Mouse (Mus musculus) heart, postnatal 14 days (tissue): ENCODE measurements at regions not wholly inside any gene's neighbourhood (a gene's known extent, or its start where the extent isn't known, plus 50 kb on each side); places are given as distances from the start of the nearest gene placed in this dataset.

Experiments used
- DNase-seq, 2 experiments: peaks; one replicate each; pipeline ENCODE4 v3.0.0; 2021 to 2022
- intact Hi-C: fragments of 180-260 bp; cut with DNase I; formaldehyde crosslinking; loops from one replicate; pipeline ENCODE4 v1.15.1; 2025

DNA sequence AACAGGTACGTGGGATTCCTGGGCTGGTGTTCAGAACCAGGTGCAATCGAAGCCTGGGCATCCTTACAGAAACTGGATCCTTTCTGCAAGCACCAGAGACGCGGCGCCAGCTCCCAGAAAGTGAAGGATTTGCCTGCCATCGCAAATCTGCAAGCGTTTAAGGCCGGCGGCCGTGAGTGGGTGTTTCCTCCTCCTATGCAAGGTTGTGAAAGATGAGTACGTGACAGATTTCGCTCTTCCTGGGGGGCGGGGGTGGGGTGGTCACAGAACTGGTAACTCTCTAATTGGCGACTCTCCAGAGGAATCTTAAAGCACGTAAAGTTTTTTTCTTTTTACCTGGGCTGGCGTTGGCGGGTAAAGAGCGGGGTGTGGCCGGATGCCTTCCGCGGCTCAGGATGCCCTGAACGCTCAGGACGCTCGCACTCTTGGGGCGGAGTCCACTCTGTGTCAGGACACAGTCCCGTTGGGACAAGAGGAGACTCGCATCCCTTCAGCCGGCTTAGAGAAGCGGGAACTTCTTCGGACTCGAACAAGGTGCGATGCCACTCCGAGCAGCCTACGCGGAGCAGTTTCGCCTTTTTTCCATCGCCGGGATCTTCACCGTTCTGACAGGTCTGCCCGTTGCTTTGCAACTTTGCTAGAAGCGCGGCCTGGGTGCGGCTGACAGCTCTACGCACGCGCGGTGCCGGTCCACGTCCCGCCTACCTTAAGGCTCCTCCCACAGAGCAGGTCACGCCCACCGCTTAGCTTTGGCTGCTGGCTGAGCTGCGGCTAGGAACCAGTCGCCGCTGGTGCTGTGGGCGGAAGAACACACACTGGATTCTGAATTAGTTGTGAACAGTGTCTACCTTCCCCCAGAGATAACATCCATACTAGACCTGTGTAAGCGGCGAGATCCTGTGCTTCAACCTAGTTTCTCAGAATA lies 141.4 kb upstream of the Ccdc54 start:
- peak; percentile 90 to 95 for DNase-seq
- intact Hi-C loops: loop anchor here (2.0 to 10.0 kb wide), 2 partner anchors 202 to 1568 kb away; no protein-coding TSS in a partner anchor

DNA sequence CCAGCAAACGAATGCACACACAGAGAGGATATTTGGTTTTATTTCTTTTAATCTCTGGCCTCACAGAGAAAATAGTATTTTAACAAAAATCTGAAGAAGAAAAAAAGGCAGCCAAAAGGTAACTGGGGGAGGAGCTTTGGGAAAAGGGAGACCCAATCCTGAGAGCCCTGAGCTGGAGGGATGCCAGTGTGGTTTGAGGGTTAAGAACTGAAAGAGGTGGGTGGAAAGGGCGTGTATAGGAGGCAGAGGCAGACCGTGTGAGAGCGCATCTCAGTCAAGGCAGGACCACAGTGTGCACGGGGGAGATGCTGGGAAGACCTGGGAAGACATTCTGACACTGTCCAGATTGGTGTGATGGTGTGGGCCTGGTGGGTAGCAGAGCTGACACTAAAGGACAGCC lies 138.4 kb upstream of the Ccdc54 start:
- intact Hi-C loops: no loop called here
- no peak for DNase-seq

DNA sequence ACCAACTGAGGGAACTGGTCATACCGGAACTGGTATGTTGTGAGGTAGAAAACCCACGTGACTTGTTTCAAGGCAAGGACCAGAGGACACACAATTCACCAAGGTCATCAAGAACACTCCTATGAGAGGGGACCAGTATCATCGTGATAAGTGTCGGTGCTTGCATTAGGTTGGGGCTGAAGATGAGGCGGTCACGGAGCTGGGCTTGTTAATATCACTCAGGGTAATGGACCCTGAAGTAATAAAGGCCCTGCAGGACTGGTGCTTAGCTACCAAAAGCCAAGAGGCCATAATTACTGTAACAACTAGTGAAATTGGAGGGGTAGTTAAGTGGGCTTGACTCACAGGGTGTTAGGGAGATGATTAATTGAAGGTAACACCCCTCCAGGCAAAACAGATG lies 132.2 kb upstream of the Ccdc54 start:
- intact Hi-C loops: no loop called here
- no peak for DNase-seq

DNA sequence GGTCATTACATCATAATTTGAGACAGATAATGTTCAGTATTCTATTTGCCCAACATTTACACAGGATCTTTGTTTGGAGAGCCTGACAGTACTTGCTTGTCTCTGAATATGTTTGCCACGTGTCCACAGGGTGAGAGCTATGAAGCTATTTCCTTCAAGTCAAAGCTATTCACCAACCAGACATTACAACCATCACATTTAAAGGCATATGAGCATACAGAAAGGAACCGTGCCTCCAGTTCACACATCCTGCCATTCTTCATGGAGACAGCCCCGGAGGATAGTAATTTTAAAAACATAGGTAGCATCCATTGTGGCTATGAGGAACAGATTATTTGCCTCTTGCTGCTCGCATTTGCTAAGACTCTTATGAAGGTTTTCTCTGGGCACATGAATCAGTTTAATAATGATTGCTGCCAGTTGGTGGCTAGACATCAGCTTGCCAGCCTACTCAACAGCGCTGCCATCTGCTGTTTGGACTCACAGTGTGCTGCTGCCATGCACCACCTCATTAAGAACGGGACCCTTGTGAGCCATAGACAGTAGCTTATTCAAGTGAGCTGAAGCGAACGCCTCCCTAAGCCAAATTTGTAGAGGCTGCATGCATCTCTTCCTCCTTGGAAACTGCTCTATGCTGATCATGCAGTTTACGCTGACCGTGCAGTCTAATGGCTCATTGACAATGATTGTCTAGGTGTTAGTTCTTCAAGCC lies 126.5 kb upstream of the Ccdc54 start:
- DNase-seq: no peak
- intact Hi-C loops: no loop called here

DNA sequence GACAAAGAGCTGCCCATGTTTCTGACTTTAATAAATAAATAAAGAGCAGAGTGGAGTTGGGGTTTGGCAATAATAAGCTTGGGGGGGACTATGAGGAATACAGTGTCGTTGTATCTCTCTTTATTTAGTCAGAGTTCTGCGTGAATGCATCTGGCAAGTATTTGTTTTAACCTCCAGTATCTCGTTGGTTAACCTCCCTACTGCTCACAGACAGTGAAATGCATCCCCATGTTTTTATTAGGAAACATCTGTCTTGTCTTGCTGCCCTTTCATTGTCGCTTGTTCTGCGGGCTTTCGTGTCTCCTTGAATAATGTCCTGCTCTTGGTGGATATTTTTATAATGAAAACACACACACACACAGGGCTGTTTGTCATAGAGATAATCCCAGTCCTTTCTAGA lies 118.8 kb upstream of the Ccdc54 start:
- intact Hi-C loops: no loop called here
- no peak for DNase-seq

DNA sequence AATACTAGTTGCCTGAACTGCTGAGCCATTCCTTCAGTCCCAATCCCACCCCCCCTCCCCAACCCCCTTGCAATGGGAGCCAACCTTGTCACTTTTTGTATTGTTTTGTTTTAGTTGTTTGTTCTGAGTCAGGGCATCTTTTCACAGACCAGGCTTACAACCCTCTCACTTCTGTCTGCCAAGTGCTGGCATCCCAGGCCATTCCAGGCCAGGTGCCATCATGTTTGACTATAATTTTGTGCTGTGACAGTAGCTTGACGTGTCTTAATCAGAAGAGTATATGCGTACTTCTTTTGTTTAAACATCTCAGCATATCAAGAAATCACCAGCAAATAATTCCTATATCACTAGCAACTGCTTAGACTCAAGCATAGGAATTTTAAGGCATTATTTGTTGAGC lies 117.0 kb upstream of the Ccdc54 start:
- no peak for DNase-seq
- intact Hi-C loops: no loop called here

DNA sequence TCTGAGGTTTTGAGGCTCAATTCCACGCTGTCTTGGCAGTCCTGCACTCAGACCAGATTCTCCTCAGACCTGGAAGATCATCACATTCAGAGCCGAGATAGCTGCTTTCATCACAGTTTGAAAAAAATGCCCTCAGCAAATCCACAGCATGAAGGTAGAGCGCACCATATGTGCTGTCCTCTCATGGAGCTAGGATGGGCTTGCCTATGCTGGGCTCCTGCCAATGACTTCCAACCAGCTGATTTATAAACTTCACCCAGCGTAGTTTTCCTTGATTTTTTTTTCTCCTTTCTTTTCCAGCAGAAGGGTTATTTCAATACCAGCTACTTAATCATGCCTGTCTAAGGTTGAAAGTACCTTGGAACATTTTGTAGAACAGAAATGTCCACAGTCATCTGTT lies 115.0 kb upstream of the Ccdc54 start:
- intact Hi-C loops: no loop called here
- DNase-seq: no peak

DNA sequence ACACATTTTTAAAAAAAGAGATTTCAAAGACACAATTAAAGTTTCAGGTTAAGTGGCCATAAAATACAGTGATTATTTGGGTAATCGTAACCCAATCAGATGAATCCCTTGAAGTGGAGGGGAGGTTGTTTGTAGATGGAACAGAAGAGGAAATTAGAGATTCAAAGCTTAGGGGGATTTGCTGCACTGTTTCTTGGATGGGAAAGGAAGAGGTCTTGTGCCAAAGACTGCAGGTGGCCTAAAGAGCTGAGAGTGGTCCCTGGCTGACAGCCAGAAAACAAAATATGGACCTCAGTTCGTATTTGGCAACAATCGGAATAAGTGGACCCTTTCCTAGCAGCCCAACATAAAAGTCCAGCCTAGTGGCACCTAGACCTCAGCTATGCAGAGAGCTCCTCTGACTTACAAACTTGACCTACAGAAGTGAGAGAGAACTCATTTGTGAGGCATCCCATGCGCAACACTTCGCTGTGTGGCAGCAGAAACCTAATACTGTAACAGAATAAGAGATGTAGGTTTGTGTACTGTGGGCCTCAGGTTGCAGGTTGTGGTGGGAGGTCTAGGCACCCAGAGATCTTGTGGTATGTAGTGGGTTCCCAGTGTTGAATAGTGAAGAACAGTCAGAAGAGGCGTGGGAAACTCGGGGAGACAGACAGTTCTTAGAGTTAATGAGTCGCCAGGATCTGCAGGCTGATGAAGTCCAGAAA lies 110.0 kb upstream of the Ccdc54 start:
- DNase-seq: no peak
- intact Hi-C loops: no loop called here

DNA sequence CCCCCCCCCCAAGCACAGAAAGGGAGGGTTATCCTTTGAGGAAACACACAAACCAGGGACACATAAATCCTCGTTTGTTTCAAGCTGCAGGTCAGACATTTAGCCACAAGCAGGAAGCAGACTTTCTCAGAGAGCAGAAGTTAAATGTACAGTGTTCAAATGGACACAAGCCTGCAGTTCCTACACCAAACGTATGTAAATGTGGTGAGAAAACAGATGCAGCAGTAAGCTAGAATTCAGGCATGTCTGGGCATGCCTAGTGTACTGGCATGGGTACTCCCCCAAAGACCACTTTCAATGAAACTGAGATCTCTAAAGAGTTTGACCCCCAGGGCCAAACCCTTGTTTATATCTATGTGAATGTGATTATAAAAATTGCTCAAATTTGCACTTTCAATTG lies 109.2 kb upstream of the Ccdc54 start:
- no peak for DNase-seq
- intact Hi-C loops: no loop called here

DNA sequence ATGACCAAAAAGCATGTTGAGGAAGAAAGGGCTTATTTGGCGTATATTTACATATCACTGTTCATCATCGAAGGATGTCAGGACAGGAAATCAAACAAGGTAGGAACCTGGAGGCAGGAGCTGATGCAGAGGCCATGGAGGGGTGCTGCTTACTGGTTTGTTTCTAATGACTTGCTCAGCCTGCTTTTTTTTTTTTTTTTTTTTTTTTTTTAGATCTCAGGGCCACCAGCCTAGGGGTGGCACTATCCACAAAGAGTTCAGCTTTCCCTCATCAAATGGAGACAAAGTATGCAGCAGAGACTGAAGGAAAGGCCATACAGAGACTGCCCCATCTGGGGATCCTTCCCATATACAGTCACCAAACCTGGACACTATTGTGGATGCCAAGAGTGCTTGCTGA lies 106.8 kb upstream of the Ccdc54 start:
- no peak for DNase-seq

DNA sequence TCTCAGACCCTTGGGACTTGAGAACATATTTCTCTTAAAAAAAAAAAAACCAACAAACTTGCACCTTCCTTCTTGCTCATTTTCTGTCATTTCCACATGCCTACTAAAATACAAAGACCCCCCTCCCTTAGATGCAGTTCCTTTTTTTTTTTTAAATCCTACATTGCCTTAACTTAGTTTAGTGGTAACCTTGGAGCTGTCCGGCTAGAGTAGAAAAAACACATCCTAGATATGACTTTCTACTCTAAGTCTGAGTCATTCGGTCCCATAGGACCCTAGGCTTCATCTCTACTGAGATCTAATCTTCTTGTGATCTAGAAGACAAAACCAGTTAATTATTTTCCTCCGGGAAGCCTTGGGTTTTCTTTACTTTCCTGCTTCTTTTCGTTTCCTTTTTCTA lies 105.1 kb upstream of the Ccdc54 start:
- intact Hi-C loops: no loop called here
- no peak for DNase-seq

More for the DNA sequence above, 106.8 kb upstream of the Ccdc54 start:
- intact Hi-C loops: no loop called here

DNA sequence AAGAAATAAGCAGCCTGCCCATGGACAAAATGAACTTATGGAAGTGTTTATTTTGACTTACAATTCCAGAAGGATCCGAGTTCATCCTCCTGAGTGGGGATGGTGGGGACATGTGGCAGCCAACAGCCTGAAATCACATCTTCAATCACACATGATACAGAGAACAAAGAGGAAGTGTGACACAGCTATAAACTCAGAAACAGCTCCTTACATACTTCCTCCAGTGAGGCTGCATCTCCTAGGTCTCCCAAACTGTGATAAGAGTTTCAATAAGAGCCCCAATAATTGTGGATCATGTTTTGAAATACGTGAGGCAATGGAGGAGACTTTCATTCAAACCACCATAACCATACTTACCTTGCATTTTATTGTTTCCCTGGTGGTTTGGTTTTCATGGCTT lies 103.1 kb upstream of the Ccdc54 start:
- no peak for DNase-seq
- intact Hi-C loops: no loop called here

DNA sequence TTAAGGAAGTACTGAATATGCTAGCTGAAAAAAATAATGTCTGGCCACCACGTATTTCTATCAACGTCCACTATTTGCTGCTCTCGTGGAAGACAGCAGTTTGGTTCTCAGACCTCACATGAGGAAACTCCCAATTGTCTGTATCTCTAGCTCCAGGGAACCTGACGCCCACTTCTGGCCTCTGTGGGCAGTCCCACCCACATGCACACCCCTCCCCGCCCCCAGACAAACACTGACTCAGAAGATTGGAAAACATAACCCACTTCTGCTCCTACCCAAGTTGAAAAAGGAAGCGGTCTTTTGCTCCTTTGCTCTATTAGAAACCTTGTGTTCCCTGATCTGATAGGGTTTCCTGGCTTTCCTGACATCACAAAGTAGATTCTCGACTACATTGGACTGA lies 99.9 kb upstream of the Ccdc54 start:
- no peak for DNase-seq
- intact Hi-C loops: no loop called here

DNA sequence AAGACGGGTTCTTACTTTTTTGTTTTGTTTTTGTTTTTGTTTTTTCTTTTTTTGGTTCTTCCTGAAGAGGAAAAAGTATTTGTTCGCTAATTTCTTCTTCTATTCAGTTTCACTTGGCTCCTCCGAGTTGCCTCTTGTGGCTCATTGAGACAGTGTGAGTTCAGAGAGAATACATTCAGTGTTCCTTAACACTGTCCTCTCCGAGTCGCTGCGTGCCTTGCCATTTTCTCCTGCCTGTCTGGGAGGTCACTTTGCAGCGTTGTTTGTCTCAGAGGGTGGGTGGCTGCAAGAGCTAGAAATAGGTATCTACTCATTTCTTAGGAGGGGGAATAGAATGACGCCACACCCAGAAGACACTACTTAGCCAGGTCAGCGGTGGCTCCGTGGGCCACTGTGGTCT lies 98.6 kb upstream of the Ccdc54 start:
- no peak for DNase-seq
- intact Hi-C loops: no loop called here

DNA sequence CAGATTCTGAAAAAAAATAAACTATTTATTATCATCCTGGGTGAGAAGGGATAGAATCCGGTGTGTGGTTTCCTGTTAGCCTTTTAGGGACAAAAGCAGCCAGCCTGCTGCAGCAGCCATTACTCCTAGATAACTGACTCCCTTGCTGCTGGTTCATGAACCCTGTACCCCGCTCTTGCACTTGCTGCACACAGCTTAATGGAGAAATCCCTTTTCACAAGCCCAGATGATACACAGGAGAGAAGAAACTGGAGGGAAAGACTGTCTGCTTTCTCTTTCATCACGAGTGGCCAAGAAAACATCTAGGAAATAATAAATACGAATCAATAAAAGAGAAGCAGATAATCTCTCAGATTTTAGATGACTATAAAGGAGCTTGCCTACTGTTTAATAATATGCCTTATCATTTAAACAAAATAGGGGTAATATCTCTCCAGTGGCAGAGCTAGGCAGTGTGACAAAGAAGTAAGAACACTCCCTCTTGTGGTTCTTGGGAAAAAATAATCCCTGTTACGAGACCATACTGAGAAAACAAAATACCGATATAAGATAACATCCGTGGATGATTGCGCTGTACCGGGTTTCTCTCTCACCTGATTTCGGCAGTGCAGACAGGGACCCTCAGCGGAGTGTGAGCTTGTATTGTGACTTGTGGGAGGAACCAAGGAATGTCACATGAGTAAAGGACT lies 98.0 kb upstream of the Ccdc54 start:
- intact Hi-C loops: no loop called here

DNA sequence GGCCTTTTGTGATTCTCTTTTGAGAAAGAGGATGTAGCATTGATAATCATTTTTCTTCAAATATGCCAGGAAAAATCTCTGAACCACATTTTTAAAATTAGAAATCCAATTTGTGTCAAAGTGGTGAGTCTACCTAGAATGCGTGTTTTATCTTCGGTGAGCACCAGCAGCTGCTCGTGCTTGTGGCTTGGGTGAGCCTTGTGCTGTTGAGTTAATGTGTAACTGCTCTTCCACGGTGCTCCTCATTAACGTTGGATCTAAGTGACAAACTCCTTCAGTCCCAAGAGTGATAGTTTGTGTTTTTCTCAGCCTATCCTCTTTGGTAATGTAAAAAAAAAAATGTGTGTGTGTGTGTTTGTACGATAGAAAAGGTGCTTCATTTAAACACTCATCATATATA lies 88.7 kb upstream of the Ccdc54 start:
- intact Hi-C loops: no loop called here
- no peak for DNase-seq

More for the DNA sequence above, 98.0 kb upstream of the Ccdc54 start:
- no peak for DNase-seq

DNA sequence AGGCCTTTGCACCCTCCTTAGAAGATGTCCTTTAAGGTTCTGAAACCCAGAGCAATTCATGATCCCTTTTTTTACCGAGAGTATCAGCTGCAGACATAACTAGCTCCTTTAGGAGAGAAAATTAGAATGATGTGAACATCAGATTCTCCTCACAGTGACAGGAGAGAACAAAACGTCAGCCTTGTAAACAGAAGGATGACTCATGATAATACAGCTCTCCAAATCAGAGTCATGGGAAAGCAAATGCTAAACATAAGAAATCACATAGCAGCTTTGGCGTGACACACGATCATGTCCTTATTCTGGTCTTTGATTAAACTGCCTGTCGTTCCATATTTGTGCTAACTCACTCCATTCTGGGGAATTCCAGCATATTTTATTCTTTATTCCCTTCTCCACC lies 82.4 kb upstream of the Ccdc54 start:
- intact Hi-C loops: no loop called here
- no peak for DNase-seq

DNA sequence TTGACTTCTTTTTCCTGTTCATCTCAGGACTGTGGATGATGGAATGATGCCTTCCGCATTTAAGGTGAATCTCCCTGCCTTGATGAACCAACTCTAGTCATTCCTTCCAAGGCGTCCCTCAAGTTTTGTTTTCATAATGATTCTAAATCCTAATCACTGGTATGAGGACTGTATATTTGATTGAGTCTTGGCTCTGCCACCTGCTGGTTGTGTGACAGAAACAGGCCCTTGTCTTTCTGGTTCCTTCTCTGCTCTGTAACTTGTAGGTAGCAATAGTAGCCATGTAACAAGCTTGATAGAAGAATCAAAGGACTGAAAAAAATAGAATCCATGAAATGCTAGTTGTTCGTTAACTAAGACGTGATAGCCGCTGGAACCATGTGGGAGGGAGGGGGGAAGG lies 81.8 kb upstream of the Ccdc54 start:
- DNase-seq: no peak
- intact Hi-C loops: no loop called here

DNA sequence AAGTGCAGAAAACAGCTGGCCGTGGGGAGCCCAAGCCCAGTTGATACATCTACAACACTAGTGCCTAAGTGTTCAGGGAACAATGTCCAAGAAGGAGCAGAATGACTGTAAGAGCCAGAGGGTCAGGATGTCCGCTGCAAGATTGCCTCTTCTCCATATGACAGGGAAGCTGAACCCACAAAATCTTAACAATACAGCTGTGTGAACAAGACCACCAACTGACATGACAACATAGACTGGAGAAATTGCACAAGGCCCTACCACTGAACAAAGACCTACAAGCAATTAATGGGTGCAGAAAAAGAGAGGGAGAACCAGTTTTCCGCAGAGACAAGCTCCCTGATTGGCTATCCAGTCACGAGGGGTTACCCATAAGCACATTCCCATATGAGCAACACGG lies 80.2 kb upstream of the Ccdc54 start:
- DNase-seq: no peak
- intact Hi-C loops: no loop called here

DNA sequence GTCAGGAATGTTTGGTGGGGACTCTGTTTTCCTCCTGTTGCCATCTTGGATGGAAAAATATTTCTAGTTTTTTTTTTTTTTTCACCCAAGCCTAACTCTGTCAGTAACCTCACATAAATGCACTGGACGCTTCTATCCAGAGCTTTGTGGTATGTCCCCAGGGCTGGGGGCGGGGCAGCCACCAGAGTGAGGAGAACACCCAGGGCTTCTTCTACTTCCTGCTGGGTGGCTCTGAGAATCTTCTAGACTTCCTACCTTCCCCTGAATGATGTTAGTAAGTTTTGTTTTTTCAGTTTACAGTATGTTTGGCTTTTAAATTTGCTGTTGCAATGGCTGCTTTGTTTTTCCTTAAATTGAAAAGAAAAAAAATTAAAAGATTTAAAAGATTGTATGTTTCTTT lies 73.3 kb upstream of the Ccdc54 start:
- no peak for DNase-seq
- intact Hi-C loops: no loop called here
